Mouse (Mus musculus) stomach, postnatal 0 days (tissue): ENCODE data around the gene Fyn.

Source experiments
- CTCF ChIP-seq: IDR thresholded peaks from 2 replicates; pipeline ENCODE4 v1.5.1; 2016; ENCODE audit warnings: antibody characterized with exemption, low read depth, mild to moderate bottlenecking, moderate library complexity
- EP300 ChIP-seq: optimal IDR thresholded peaks from 2 replicates; pipeline ENCODE3; 2016; ENCODE audit warnings: antibody characterized with exemption

DNA sequence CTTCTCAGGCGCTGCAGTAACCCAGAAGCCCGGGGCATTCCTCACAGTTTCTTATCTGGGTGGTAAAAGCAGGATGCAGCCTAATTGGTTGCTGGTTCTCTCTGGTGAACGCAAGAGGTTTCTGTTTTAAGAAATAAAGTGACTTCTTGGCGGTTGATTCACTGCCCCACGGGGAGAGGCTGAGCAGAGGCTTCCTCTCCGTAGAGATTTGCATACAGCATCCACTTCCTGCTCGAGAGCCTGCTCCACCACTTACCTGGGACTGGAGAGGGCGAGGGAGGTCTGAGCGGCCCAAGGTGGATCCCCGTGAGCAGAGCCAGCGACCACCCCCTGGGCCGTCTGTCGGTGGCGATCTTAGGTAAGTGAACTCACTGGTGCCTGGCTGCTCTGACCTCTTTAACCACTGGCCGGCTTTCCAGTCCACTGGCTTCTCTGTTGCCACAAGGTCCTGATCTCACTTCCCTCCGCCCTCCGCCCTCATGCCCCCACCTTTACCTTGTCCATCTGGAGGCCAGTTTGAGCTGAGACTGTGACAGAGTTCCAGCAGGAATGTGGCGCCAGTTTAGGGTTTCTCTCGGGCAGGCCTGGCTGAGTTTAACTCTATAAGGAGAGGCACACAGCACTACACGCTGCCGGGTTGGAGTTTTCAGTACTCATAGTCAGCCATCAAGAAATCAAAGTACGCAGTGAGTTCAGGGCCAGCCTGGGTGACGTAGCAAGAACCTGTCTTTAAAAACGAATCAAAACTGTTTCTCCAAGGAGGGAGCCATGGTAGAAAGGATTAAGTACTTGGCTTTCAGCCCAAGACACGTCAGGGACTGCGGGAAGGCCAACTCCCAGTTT, 244.6 kb downstream of the Fyn start:
- TF ChIP-seq EP300 (peak; percentile 39), CTCF (no peak)
